Mouse (Mus musculus) heart, adult 11 months (tissue): Measurements from ENCODE around the gene Appl2.

Experiments
- DNase-seq: peaks from one replicate; pipeline ENCODE4 v3.0.0; 2022

Appl2 gene

DNA sequence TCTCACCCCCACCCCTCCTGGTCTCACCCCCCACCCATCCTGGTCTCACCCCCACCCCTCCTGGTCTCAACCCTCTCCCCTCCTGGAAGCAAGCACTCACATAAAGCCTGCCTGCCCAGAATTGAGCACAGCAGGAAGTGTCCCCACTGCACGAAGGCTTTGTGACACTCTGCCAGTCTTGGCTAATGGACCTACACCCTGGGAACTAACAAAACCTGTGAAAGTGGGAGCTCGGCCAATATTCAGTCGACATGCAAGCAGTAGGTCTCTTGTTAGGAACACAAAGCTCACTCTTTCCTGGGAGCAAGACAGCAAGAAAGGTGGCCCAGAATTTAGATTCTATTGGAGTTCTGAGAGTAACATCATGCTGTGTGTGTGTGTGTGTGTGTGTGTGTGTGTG, 17.6 kb downstream of the Appl2 start:
- peak; percentile 93 for DNase-seq

DNA sequence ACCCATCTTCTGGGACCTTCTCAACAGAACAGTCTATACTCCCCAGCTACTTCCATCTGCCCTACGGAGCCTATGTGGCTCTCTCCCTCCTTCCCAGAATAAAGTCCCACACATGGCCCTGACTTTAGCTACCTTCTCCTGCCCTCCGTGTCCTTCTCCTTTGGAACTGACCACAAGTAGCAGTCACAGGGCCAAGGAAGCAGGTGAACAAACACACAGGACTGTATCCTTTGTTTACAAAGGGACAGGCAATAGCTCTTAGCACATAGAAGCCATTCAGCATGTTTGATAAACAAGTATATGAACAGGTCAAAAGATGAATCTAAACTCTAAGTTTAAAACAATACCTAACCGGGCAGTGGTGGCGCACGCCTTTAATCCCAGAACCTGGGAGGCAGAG, 18.7 kb downstream of the Appl2 start:
- DNase-seq, result no peak

DNA sequence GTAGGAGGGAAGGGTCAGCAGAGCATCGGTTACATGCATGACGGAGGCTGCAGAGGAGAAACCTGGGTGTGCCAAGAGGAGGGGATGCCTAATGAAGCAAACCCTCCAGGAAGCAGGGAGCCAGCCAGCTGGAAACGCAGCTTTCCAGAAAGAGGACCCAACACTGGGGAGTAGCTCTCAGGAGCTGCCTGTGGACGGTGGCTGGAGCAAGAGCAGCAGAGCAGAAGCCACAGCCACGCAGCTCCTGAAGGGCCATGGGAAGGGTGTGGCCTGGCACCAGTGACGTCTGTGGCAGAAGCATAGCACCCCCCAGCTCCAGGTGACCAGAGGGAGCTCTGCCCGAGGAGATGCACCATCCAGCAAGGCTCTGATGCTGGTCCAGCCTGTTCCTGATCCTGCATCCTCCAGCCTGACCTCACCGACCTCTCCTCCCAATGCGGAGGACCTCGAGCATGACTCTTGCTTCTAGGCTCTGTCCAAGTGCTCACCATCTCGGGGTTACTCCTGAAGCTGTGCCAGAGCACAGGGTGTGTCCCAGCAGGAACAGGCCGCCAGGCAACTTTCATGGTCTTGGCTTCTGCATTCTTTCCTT, 19.3 kb downstream of the Appl2 start:
- peak; percentile 95 for DNase-seq

DNA sequence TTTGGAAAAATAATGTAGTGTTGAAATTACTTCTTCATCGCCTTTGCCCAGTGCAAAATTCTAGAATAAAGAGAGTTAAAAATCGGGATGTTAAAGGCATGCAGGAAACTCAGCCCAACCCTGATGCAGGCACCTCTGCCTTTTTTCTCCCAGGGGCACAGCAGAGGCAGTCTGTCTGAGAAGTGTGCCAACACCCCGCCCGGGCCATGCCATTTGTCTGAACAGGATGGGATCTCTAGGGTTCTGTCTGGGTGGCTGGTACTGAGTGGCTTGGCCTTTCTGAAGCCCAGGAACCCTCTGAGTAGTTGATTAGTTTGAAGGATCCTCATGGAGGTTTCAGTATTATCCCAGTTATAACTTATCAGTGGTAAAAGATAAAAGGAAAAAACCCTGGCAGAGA, 20.3 kb downstream of the Appl2 start:
- DNase-seq, result no peak

DNA sequence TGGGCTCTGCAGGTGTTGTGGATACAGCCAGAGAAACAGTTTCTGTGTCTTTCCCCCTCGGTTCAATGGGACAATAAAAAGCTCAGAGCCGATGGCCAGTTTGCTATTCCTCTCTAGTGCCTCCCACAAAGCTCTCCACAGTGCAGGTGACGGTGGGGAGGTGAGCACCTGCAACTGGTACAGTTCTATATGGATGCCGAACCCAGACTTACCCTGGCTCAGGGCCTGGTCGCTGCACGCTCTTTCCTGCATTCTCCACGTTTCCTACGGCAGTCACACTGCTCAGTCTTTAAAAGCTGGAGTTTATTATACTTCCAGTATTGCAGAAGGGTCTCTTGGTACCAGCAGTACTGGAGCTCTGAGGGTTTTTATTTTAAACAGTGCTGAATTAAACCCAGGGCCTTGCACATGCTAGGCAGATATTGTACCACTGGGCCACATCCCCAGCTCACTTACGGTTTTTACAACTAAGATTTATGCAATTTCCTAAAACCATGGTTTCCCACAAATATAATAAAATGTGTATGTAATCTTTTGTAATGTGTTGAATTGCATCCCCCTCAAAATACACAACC, 21.3 kb downstream of the Appl2 start:
- DNase-seq, result no peak

DNA sequence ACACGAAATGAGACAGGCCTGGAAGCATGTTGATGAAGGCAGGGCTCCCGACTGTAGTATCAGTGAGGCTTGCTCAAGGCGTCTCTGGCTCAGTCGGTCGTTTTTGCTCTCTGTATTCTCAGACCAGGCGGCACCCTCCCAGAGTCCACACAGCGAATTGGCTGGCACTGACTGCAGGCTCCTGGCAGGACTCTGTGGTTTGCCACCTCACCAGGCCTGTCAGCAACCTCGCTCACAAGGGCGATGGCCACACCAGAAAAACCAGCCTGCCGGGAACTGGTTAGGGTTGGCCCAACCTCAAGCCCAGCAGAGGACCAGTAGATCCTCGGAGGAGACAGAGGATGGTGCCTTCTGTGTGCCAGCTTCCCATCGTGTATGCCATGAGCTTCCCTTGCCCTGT, 23.7 kb downstream of the Appl2 start:
- peak; percentile 94 for DNase-seq

DNA sequence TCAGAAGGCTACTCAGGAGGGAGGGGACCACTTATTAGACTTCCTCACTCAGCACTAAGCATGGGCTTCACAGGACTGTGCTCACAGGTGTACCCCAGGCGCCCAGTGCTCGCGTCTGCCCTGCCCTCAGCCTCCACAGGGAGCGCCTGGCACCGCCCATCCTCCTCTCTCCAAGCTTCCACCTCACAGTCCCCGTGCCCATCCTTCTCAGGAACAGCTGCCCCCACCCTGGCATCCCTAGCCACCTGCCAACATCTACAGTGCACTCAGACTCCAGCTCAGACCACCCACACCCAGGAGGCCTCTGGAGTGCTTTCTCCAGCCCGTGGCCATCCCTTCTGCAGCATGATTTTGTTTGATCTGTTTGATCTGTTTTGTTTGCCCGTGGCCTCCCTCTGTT, 24.5 kb downstream of the Appl2 start:
- DNase-seq, result no peak

DNA sequence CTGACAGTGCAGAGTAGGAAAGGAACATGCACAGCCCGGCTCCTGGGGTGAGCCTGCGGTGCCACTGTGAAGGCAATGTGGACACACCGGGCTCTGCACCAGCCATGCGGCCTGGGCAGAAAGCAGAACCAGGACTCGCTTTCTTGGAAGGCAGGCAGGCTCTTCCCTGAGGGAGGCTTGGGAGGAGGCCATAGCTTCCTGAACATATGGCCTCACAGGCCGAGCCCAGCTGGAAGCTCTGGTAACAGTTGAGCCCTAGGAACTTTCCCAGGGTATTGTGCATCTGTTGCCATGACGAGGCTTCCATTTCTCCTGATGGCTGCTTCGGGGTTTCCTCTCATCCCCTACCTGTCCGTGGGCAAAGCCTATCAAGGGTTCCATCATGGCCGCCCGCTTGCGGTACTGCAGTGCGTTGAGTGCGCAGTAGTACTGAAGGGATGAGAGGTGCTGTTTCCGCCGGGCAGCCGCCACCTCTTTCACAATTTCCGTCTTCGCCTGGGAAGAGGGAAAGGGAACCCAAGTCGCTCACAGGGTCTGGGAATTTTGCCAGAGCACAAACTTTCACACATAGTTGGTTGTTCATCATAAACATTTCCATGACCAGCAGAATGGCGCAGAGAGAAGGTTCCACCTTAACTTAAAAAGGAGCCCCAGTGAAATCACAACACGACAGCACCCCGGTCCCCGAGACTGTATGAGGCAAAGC, 28.0 kb downstream of the Appl2 start:
- no peak for DNase-seq

DNA sequence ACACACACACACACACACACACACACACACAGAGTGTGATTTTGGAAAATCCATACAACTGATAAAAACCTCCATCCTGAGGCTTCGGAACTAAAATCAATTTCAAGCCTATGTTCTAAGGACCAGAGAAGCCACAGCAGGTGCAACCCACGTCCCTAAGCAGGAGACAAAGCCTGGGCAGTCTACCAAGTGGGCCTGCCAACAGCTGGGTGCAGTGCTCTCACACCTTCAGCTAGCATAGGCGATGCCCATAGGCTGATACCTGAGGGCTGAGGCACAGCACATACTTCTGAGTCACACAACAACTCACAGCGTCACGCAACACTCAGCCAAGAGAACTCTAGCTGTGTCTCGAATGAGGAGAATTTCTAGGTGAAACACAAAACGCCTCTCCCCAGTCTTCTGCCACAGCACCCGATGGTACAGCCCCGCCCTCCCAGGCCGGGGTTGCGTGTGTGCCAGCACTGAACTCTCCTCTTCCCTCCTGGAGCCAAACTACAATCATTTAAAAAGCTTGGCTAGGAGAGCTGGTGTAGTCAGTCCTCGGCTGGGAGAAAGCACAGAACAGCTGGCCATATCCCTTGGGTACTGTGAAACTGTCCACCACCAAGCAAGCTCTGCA, 29.6 kb downstream of the Appl2 start:
- DNase-seq, result peak; percentile 95

DNA sequence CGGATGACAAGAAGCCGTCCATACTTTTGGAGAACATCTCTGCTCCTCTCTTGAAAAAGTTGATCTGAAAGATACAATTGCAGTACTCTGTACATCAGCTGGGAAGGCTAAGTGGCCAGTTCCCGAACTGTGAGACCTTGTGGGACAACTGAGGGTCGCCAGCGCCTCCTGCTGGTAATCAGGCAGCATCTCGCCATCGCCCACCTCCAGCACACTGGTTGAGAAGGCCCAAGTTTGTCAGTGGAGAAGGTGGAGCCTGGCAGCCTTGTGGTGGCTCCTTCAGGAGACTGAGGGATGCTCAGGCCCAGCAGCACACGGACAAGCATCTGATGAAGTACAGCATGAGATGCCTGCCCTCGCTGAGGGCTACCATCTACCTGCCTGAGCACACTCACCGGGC, 31.2 kb downstream of the Appl2 start:
- no peak for DNase-seq

DNA sequence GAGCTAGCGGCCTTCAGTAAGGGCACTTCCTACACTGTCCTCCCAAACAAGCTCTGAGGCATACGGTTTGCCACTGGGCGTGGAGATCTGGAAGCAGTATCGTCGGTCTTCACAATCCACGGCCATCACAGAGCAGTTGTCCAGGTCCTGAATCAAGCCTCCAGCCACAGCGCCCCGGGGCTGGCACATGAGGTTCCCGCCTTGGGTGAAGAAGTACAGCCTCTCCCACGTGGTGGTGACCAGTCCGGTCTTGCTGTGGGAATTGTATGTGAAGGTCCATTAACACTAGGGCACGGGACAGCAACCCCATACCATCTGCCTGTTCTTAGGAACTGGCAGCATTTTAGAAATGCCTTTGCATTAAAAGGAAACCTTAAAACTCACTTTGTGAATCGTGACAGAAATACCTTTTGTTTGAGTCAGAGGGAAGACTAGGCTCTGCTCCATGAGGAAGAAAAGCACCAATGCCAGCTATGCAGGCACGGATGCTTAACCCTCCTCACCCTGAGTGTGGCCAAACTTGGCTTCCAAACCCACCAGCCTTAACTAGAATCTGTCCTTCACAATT, 35.8 kb downstream of the Appl2 start:
- no peak for DNase-seq

DNA sequence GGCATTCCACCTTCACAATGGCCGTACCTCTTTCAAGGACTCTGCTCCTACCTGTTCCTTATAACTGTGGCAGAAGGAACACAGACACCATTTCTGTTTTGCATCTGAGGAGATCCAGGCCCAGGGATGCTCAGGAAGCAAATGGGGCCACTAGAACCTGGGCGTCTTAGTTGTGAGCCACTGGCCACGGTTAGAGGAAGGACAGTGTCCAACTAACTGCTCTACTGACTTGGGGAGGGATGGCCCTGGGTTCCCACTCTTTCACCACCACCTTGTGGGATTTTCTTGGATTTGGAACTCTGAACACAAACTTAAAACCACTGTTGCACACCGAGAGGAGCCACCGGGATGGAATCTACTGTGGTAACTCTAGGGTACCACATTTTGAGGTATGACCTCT, 36.7 kb downstream of the Appl2 start:
- DNase-seq, result peak; percentile 68

DNA sequence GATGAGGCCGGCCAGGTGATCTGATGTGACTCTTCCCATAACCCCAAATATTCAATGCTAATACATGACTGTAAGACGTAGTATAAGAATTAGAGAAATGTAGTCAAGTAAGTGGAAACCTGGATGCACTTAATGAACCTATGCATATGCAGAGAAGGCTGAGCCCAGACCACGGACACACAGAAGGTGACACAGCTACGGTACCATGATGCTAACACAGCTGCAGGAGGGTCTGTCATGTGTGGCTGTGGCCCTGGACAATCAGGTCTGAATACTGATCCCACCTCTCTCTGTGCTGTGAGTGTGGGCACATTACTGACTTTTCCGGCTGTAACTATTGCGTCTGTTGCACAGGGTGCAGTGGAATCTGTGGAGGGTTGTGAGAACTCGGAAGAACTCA, 38.0 kb downstream of the Appl2 start:
- DNase-seq, result peak; percentile 81

DNA sequence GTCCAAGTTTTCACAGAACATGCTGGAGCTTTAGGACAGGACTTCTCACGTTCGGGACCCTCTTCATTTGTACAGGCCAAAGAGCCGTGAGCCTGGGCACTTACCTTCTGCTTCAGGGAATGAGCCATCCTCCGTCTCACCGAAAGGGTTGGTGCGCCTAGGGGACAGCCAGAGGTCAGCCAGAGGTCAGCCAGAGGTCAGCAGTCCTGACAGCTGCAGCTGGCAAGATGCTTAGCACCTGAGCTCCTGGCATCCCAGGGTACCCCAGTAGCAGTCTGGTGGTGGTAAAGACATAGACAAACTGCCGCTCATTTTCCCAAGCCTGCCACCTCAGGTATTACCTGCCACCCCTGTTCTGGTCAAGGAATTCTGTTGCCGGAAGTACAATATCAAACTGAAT, 39.9 kb downstream of the Appl2 start:
- DNase-seq, result peak; percentile 71

DNA sequence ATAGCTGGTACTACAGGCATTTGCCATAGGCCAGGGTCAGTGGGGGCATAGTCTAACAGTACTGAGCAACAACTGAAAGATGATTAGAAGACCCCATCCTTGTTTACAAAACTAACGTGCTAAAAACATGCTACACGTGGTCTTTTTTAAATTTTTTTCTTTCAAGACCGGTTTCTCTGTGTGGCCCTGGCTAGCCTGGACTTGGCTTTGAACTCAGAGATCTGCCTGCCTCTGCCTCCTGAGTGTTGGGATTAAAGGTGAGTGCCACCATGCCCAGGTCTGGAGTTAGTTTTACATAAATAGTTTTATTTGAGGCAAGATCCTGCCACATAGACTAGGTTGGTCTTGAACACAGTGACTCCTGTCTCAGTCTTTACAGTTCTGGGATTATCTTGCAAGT, 41.4 kb downstream of the Appl2 start:
- peak; percentile 62 for DNase-seq

DNA sequence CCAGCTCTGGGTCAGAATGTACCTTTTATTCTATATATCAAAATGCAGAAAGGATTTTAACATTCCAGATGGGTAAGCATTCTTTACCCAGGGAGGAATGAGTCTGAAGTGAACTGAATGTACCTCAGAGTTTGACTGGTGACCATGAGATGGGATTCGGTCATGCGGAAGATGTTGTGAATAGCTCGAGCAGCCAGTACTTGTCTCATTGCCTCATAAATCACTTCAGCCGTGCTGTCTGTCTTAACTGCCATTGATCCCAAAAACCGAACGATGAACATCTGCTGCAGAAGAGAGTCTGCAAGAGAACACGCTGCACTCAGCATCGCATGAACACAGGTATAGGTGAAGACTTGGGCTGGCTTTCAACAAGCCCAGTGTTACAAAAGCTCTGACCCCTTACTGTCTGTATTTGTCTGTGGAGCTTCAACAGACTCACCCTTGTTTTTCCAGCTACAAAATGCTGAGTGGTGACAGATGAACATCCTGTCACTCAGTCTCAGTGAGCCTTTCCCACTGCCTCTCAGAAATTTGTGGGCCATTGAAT, 42.8 kb downstream of the Appl2 start:
- DNase-seq, result peak; percentile 55

DNA sequence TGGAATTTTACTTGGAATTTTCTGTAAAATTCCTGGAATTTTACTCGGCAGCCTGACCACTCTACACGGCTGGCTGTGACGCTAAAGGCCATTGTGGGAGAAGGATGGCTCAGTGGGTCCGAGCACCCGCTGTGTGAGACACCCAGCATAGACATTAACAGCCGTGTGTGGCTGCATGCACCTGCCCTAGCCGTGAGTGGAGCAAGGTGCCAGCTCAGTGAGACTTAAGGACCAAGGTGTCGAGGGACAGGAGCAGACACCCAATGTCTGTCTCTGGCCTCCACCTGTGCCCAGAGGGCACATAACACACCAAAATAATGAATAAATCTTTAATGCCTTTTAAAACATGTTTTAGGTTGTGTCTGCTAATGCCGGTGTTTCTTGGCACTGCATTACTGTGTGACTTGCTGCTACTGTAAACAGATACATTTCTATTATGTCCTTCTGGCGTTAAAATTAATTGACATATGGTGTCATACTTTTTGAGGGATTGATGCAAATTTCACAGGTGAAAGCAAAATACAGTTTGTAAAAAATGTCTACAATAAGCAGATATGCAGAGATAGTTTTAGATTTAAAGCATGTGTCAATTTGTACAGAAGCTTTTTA, 44.5 kb downstream of the Appl2 start:
- peak; percentile 83 for DNase-seq

DNA sequence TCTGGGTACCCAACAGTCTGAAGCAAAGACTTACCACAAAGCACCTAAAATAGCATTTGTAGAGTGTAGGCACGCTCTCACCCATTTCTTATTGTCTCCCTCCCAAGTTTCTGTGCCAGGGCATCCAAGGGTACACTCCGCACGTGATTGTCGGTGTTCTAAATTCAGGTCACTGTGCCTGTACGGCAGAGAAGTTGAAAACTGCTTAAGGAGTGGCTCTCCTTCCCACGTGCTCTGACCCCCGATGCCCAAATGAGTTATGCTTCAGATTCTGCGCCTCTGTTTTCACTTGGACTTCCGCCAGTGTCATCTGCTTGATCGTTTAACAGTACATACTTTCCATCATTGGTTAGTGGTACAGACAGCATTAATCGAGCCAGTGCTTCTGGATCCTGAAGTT, 47.9 kb downstream of the Appl2 start:
- peak; percentile 93 for DNase-seq

DNA sequence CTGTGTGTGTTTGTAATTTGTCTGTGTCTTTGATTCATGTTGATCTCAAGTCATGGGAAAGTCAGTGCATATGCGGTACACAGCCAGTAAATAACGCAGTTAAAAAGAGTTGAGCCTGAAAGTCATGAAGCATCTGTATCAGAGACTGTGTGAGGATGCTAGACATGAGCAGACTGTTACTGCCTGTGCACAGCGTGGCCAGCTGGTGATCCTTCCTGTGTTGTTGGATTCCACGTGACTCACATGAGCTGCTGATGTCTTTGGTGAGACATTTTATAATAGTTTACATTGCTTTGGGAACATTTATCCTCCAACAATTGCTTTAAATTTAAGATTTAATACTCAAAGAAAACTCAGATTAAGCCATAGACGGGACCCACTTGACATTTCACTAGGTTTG, 54.0 kb downstream of the Appl2 start:
- DNase-seq, result no peak

DNA sequence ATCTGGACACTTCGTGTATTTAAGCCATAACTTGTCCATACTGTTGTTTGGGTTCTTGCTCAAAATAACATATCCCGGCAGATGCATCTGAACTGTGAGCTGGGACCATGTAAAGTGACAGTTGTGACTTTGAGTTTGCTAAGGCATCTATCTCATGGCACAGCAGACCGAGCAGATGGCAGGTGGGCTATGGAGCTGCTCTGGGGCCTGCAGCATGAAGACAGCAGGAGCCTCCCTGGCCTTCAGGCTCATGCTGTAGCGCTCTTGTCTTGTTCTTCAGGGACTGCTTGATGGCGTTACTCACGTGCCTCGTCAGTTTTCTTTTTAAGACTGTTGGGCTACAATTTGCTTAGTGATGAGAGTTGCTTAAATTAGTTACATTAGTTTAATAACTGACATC, 55.9 kb downstream of the Appl2 start:
- DNase-seq, result no peak

DNA sequence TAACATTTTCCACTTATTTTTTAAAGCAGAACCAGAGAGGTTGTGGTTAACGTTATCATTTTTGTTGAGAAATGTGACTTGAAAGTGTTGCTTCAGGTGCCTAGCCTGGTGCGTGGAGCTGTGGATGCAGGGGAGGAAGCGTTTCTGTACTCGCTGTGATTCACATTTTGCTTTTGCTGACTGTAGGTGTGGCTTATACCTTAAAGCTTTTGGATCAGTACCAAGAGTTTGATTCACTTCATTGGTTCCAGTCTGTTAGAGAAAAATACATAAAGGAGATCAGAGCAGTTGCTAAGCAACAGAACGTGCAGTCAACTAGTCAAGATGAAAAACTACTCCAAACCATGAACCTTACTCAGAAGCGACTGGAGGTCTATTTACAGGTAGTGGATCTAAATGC, 57.7 kb downstream of the Appl2 start:
- DNase-seq, result no peak

DNA sequence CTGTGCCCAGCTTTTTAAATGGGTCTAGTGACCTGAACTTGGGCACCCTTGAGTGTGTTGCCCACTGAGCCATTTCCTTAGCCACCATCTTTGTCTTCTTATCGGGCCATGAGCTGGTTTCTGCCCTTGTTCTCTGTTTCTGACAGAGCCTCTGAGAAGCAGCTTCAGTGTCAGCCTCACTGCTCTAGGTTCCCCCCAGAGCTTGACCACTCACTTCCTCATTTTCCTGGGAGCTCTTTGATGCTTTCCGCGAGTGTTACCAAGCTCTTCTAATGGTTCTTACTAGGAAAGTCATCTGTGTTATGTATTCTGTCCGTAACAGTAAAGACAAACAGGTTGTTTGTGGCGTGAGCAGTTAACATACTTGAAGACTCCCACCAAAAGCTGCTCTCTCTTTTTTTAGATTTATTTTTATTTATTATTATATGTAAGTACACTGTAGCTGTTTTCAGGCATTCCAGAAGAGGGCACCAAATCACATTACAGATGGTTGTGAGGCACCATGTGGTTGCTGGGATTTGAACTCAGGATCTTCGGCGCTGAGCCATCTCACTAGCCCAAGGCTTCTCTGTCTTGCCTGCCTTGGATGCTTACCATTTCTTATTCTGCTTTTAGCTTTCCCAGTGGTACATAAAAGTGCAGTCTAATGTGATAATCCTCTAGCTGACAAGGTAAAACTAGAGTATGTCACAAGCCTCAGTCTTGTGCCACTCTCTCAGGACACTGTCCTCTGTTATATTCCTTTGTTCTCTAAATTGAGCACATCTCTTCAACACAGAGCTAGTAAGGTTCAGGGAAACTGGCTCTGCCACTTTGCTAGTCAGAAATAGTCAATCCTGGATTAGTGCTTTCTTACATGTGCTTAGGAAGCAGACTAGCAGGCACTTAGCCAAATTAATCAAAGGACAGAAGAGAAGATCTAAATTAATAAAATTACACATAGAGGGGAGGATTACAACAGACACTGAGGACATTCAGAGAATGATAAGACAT, 82.8 kb downstream of the Appl2 start:
- DNase-seq, result no peak
